In genomic region chr11:115265771-115266399, GRCm38 (mm10) we compare ENCODE assay signal across 9 mouse cellular contexts. TPM values are rescaled to one million over a fixed set of nuclear protein-coding genes. Genes with fewer than 3 reads are reported as not detected.
DNase-seq lines count a peak whose midpoint lies in the region; ATAC-seq and TF ChIP-seq lines count a peak whose summit lies in the region.
"Had no signal": no experiment of that assay in that cellular context is flagged by ENCODE, and none has a peak within 500 bp of the region (broad histone marks: within the 10 kb centered on the region; RNA-seq: fewer than 3 reads in every experiment).

No protein-coding gene starts in this region.

- intact Hi-C loops in left cerebral cortex, postnatal 10 days (cut with DNase I), result no loop called here

- H3K4me1 ChIP-seq in heart, embryonic 10.5 days, result peaks cover 55% of the 10 kb centered on the region
- peaks cover 19% of the 10 kb centered on the region for H3K4me1 ChIP-seq in stomach, embryonic 15.5 days
- H3K4me1 ChIP-seq in stomach, postnatal 0 days (replicated peaks; ENCODE audit: control insufficient read depth, insufficient read depth), result no peaks in the 10 kb centered on the region
- peaks cover 13% of the 10 kb centered on the region for H3K4me1 ChIP-seq in hindbrain, postnatal 0 days (ENCODE audit: insufficient read depth, low read length)
- H3K4me1 ChIP-seq in neural tube, embryonic 13.5 days (replicated peaks), result peaks cover 32% of the 10 kb centered on the region

- no peak for ATAC-seq in stomach, embryonic 15.5 days (ENCODE audit: insufficient read depth, low FRiP score, low read depth)
- no peak for ATAC-seq in stomach, postnatal 0 days (ENCODE audit: low FRiP score, low TSS enrichment)
- ATAC-seq in hindbrain, postnatal 0 days, result no peak
- no peak for ATAC-seq in neural tube, embryonic 13.5 days (ENCODE audit: low read depth)

- TF ChIP-seq EP300 in stomach, postnatal 0 days (optimal IDR thresholded peaks at IDR 0.05), result no peak

- H3K27me3 ChIP-seq in heart, embryonic 10.5 days (ENCODE audit: insufficient read depth, poor library complexity, severe bottlenecking), result peaks cover 94% of the 10 kb centered on the region
- peaks cover 79% of the 10 kb centered on the region for H3K27me3 ChIP-seq in stomach, embryonic 15.5 days (replicated peaks)
- H3K27me3 ChIP-seq in stomach, postnatal 0 days (ENCODE audit: control insufficient read depth, insufficient read depth, low read length), result peaks cover 15% of the 10 kb centered on the region
- peaks cover 55% of the 10 kb centered on the region for H3K27me3 ChIP-seq in hindbrain, postnatal 0 days (ENCODE audit: insufficient read depth, low read length)
- H3K27me3 ChIP-seq in neural tube, embryonic 13.5 days, result peaks cover 86% of the 10 kb centered on the region

- H3K36me3 ChIP-seq in heart, embryonic 10.5 days, result peaks cover 12% of the 10 kb centered on the region
- no peaks in the 10 kb centered on the region for H3K36me3 ChIP-seq in stomach, embryonic 15.5 days
- H3K36me3 ChIP-seq in stomach, postnatal 0 days (ENCODE audit: control insufficient read depth, insufficient read depth, low read length), result no peaks in the 10 kb centered on the region
- H3K36me3 ChIP-seq in hindbrain, postnatal 0 days (ENCODE audit: insufficient read depth, low read length), result peaks cover 13% of the 10 kb centered on the region
- peaks cover 20% of the 10 kb centered on the region for H3K36me3 ChIP-seq in neural tube, embryonic 13.5 days

- H3K9me3 ChIP-seq in heart, embryonic 10.5 days, result no peaks in the 10 kb centered on the region
- H3K9me3 ChIP-seq in stomach, embryonic 15.5 days, result no peaks in the 10 kb centered on the region
- H3K9me3 ChIP-seq in stomach, postnatal 0 days (ENCODE audit: control insufficient read depth, low read length), result no peaks in the 10 kb centered on the region
- no peaks in the 10 kb centered on the region for H3K9me3 ChIP-seq in hindbrain, postnatal 0 days (ENCODE audit: low read length)
- no peaks in the 10 kb centered on the region for H3K9me3 ChIP-seq in neural tube, embryonic 13.5 days

- H3K4me2 ChIP-seq in stomach, embryonic 15.5 days, result 0 out of 2 replicates have a peak overlapping the region, but pooled peaks have one; percentile 57
- H3K4me2 ChIP-seq in stomach, postnatal 0 days (replicated peaks; ENCODE audit: low read depth), result no peak overlapping the region
- peak overlapping the region; percentile 61 for H3K4me2 ChIP-seq in hindbrain, postnatal 0 days (ENCODE audit: low read depth, low read length)
- no peak overlapping the region for H3K4me2 ChIP-seq in neural tube, embryonic 13.5 days

- 3% methylated on average over 20 of the region's 20 CpGs for WGBS in heart, embryonic 10.5 days
- WGBS in stomach, embryonic 15.5 days, result 3% methylated on average over 20 of the region's 20 CpGs
- WGBS in stomach, postnatal 0 days, result 4% methylated on average over 20 of the region's 20 CpGs
- 6% methylated on average over 20 of the region's 20 CpGs for WGBS in hindbrain, postnatal 0 days
- WGBS in neural tube, embryonic 13.5 days, result 5% methylated on average over 20 of the region's 20 CpGs

- H3K9ac ChIP-seq in stomach, embryonic 15.5 days, result no peak overlapping the region
- H3K9ac ChIP-seq in stomach, postnatal 0 days (ENCODE audit: low read length), result no peak overlapping the region
- H3K9ac ChIP-seq in hindbrain, postnatal 0 days (replicated peaks; ENCODE audit: low read length), result no peak overlapping the region
- H3K9ac ChIP-seq in neural tube, embryonic 13.5 days, result no peak overlapping the region

- no peak for TF ChIP-seq CTCF in stomach, postnatal 0 days (IDR thresholded peaks at IDR 0.05; ENCODE audit: low read depth)
- no peak for TF ChIP-seq CTCF in hindbrain, postnatal 0 days (IDR thresholded peaks at IDR 0.05; ENCODE audit: low read depth)

- H3K27ac ChIP-seq in heart, embryonic 10.5 days, result peak overlapping the region; percentile 38; the same call in 1 of the 2 replicates
- H3K27ac ChIP-seq in stomach, embryonic 15.5 days, result no peak overlapping the region
- H3K27ac ChIP-seq in stomach, postnatal 0 days (replicated peaks), result no peak overlapping the region
- H3K27ac ChIP-seq in hindbrain, postnatal 0 days, result no peak overlapping the region
- H3K27ac ChIP-seq in neural tube, embryonic 13.5 days (replicated peaks), result no peak overlapping the region

- H3K4me3 ChIP-seq in heart, embryonic 10.5 days, result peak overlapping the region; percentile 65
- H3K4me3 ChIP-seq in stomach, embryonic 15.5 days (replicated peaks), result no peak overlapping the region
- no peak overlapping the region for H3K4me3 ChIP-seq in stomach, postnatal 0 days (ENCODE audit: low read depth, low read length)
- peak overlapping the region; percentile 38 for H3K4me3 ChIP-seq in hindbrain, postnatal 0 days (ENCODE audit: low read length)
- H3K4me3 ChIP-seq in neural tube, embryonic 13.5 days, result peak overlapping the region; percentile 32; the same call in 1 of the 2 replicates

- no peak for DNase-seq in heart, embryonic 10.5 days (ENCODE audit: low spot score)
- no peak for DNase-seq in heart, adult 11 months
- no peak for DNase-seq in stomach, postnatal 0 days (ENCODE audit: low spot score)
- DNase-seq in hindbrain, postnatal 0 days (ENCODE audit: low spot score), result no peak
- no peak for DNase-seq in gastrocnemius, postnatal 4 days (ENCODE audit: low spot score in 2 of 2)
- DNase-seq in left cerebral cortex, postnatal 10 days (ENCODE audit: extremely low spot score in 1 of 2, low spot score in 2 of 2), result no peak

RNA-seq across cellular contexts. Expression of gene Grin2c, which starts 1.2 kb away (rescaled TPM):
- 0.23 and 0.65 TPM in 2 replicates for polyA plus RNA-seq in heart, embryonic 10.5 days (2016; fragmentation: Nextera tagmentation; extraction: Ambion mirVana)
- polyA plus RNA-seq in stomach, embryonic 15.5 days (2015; fragmentation: Nextera tagmentation; extraction: Ambion mirVana), result 0.10 and 0.12 TPM in 2 replicates
- not detected in 2 replicates for polyA plus RNA-seq in stomach, postnatal 0 days (2015; fragmentation: Nextera tagmentation; extraction: Ambion mirVana)
- 6.9 and 7.1 TPM in 2 replicates for total RNA-seq in hindbrain, postnatal 0 days (2014; rRNA removed)
- 1.0 and 1.1 TPM in 2 replicates for polyA plus RNA-seq in hindbrain, postnatal 0 days (2015; fragmentation: Nextera tagmentation; extraction: Ambion mirVana)
- 0.55 and 0.57 TPM in 2 replicates for polyA plus RNA-seq in neural tube, embryonic 13.5 days (2015; fragmentation: Nextera tagmentation; extraction: Ambion mirVana)
- not detected for total RNA-seq in gastrocnemius, postnatal 4 days (2021)
- total RNA-seq in left cerebral cortex, postnatal 10 days (2021), result 10 to 100 TPM; 14.7 to 21.6 TPM

RNA-seq across cellular contexts. Expression of gene Fdxr, which starts 11.0 kb away (rescaled TPM):
- polyA plus RNA-seq in heart, embryonic 10.5 days (2016; fragmentation: Nextera tagmentation; extraction: Ambion mirVana), result 14.3 and 16.5 TPM in 2 replicates
- 16.6 and 17.8 TPM in 2 replicates for polyA plus RNA-seq in stomach, embryonic 15.5 days (2015; fragmentation: Nextera tagmentation; extraction: Ambion mirVana)
- polyA plus RNA-seq in stomach, postnatal 0 days (2015; fragmentation: Nextera tagmentation; extraction: Ambion mirVana), result 6.7 and 7.3 TPM in 2 replicates
- total RNA-seq in hindbrain, postnatal 0 days (2014; rRNA removed), result 20.0 and 22.6 TPM in 2 replicates
- polyA plus RNA-seq in hindbrain, postnatal 0 days (2015; fragmentation: Nextera tagmentation; extraction: Ambion mirVana), result 15.0 and 16.4 TPM in 2 replicates
- polyA plus RNA-seq in neural tube, embryonic 13.5 days (2015; fragmentation: Nextera tagmentation; extraction: Ambion mirVana), result 19.4 and 20.4 TPM in 2 replicates
- total RNA-seq in gastrocnemius, postnatal 4 days (2021), result 1 to 10 TPM; 6.7 to 7.7 TPM
- 10 to 100 TPM; 18.2 to 18.7 TPM for total RNA-seq in left cerebral cortex, postnatal 10 days (2021)

RNA-seq across cellular contexts. Expression of gene Fads6, which starts 31.6 kb away (rescaled TPM):
- polyA plus RNA-seq in heart, embryonic 10.5 days (2016; fragmentation: Nextera tagmentation; extraction: Ambion mirVana), result 0.64 and 1.3 TPM in 2 replicates
- polyA plus RNA-seq in stomach, embryonic 15.5 days (2015; fragmentation: Nextera tagmentation; extraction: Ambion mirVana), result 2.0 TPM in 2 replicates
- polyA plus RNA-seq in stomach, postnatal 0 days (2015; fragmentation: Nextera tagmentation; extraction: Ambion mirVana), result 1.3 and 1.5 TPM in 2 replicates
- 8.3 and 10.8 TPM in 2 replicates for total RNA-seq in hindbrain, postnatal 0 days (2014; rRNA removed)
- 1.8 and 1.9 TPM in 2 replicates for polyA plus RNA-seq in hindbrain, postnatal 0 days (2015; fragmentation: Nextera tagmentation; extraction: Ambion mirVana)
- 0.65 and 1.1 TPM in 2 replicates for polyA plus RNA-seq in neural tube, embryonic 13.5 days (2015; fragmentation: Nextera tagmentation; extraction: Ambion mirVana)
- under 1 TPM; 0.34 to 0.37 TPM for total RNA-seq in gastrocnemius, postnatal 4 days (2021)
- 1 to 10 TPM; 6.5 to 6.8 TPM for total RNA-seq in left cerebral cortex, postnatal 10 days (2021)

RNA-seq across cellular contexts. Expression of gene Otop2, which starts 41.1 kb away (rescaled TPM):
- polyA plus RNA-seq in heart, embryonic 10.5 days (2016; fragmentation: Nextera tagmentation; extraction: Ambion mirVana), result not detected in 2 replicates
- 0.46 and 0.90 TPM in 2 replicates for polyA plus RNA-seq in stomach, embryonic 15.5 days (2015; fragmentation: Nextera tagmentation; extraction: Ambion mirVana)
- polyA plus RNA-seq in stomach, postnatal 0 days (2015; fragmentation: Nextera tagmentation; extraction: Ambion mirVana), result 4.2 and 4.7 TPM in 2 replicates
- 0.36 and 0.99 TPM in 2 replicates for total RNA-seq in hindbrain, postnatal 0 days (2014; rRNA removed)
- 0.20 and 0.34 TPM in 2 replicates for polyA plus RNA-seq in hindbrain, postnatal 0 days (2015; fragmentation: Nextera tagmentation; extraction: Ambion mirVana)
- not detected in 2 replicates for polyA plus RNA-seq in neural tube, embryonic 13.5 days (2015; fragmentation: Nextera tagmentation; extraction: Ambion mirVana)
- total RNA-seq in gastrocnemius, postnatal 4 days (2021), result not detected
- total RNA-seq in left cerebral cortex, postnatal 10 days (2021), result under 1 TPM in 1 of 2 experiments, not detected in 1; 0.14 TPM
- total RNA-seq: adrenal gland, postnatal 4 days had no signal

RNA-seq across cellular contexts. Expression of gene Ush1g, which starts 56.0 kb away (rescaled TPM):
- polyA plus RNA-seq in heart, embryonic 10.5 days (2016; fragmentation: Nextera tagmentation; extraction: Ambion mirVana), result 0.26 and 0.34 TPM in 2 replicates
- 0.26 and 0.35 TPM in 2 replicates for polyA plus RNA-seq in stomach, embryonic 15.5 days (2015; fragmentation: Nextera tagmentation; extraction: Ambion mirVana)
- 0.34 and 0.36 TPM in 2 replicates for polyA plus RNA-seq in stomach, postnatal 0 days (2015; fragmentation: Nextera tagmentation; extraction: Ambion mirVana)
- total RNA-seq in hindbrain, postnatal 0 days (2014; rRNA removed), result 0.37 and 0.47 TPM in 2 replicates
- polyA plus RNA-seq in hindbrain, postnatal 0 days (2015; fragmentation: Nextera tagmentation; extraction: Ambion mirVana), result 0.10 and 0.13 TPM in 2 replicates
- 0.14 and 0.18 TPM in 2 replicates for polyA plus RNA-seq in neural tube, embryonic 13.5 days (2015; fragmentation: Nextera tagmentation; extraction: Ambion mirVana)
- total RNA-seq in gastrocnemius, postnatal 4 days (2021), result not detected
- total RNA-seq in left cerebral cortex, postnatal 10 days (2021), result under 1 TPM; 0.24 to 0.26 TPM

Comparison
In these comparisons a context has a peak if more than half of its experiments do, and no peak if none do; other contexts are left out.
1. H3K4me2 ChIP-seq: peak in stomach, embryonic 15.5 days (single experiment) and hindbrain, postnatal 0 days (single experiment); none in stomach, postnatal 0 days (single experiment) and neural tube, embryonic 13.5 days (single experiment).
2. H3K4me3 ChIP-seq: peak in heart, embryonic 10.5 days (single experiment), hindbrain, postnatal 0 days (single experiment) and neural tube, embryonic 13.5 days (single experiment); none in stomach, embryonic 15.5 days (single experiment) and stomach, postnatal 0 days (single experiment).